Mouse (Mus musculus) ES-E14 (cell line): ENCODE measurements around the gene Ropn1.

Experiments used
- MAFK ChIP-seq: IDR thresholded peaks from 2 replicates; pipeline ENCODE4 v1.6.1; 2014; ENCODE audit warnings: mild to moderate bottlenecking, low read depth, low read length, inconsistent platforms; ENCODE audit not compliant: insufficient read depth
- ZC3H11A ChIP-seq: IDR thresholded peaks from 2 replicates; pipeline ENCODE4 v1.6.1; 2012; ENCODE audit warnings: low read depth, mild to moderate bottlenecking, inconsistent platforms, low read length, borderline replicate concordance

GRCm38 (mm10) chr16:34706487-34706946 lies 56.8 kb downstream of the Ropn1 start:
- no peak for TF ChIP-seq ZC3H11A
- no peak for TF ChIP-seq MAFK
